Mouse (Mus musculus) heart, adult 2 months (tissue): ENCODE measurements at regions not wholly inside any gene's neighbourhood (a gene's known extent, or its start where the extent isn't known, plus 50 kb on each side); places are given as distances from the start of the nearest gene placed in this dataset.

Source experiments
- DNase-seq, 2 experiments: peaks; one replicate each; pipeline ENCODE4 v3.0.0; 2021
- H3K27ac ChIP-seq: fragments of 200-600 bp; 2 replicates; pipeline ENCODE4 v1.8.1; 2022
- H3K27me3 ChIP-seq: fragments of 200-500 bp; 2 replicates; pipeline ENCODE4 v1.6.1; 2012; ENCODE audit warnings: mild to moderate bottlenecking, low read length, inconsistent platforms, mixed read lengths; ENCODE audit not compliant: control insufficient read depth, insufficient read depth
- H3K36me3 ChIP-seq: fragments of 200-500 bp; 2 replicates; pipeline ENCODE4 v1.6.1; 2012; ENCODE audit warnings: low read length, inconsistent platforms; ENCODE audit not compliant: control insufficient read depth, insufficient read depth
- H3K4me1 ChIP-seq: fragments of 200-500 bp; 2 replicates; pipeline ENCODE4 v1.6.1; 2011; ENCODE audit warnings: low read length; ENCODE audit not compliant: control insufficient read depth, insufficient read depth
- H3K4me3 ChIP-seq: fragments of 200-600 bp; 2 replicates; pipeline ENCODE4 v1.8.1; 2022
- H3K79me2 ChIP-seq: fragments of 200-500 bp; replicated peaks from 2 replicates; pipeline ENCODE4 v1.6.1; 2012; ENCODE audit warnings: mild to moderate bottlenecking, inconsistent platforms, low read length, moderate library complexity, mixed read lengths; ENCODE audit not compliant: control insufficient read depth, insufficient read depth
- H3K9ac ChIP-seq: fragments of 200-500 bp; 2 replicates; pipeline ENCODE4 v1.6.1; 2012; ENCODE audit warnings: low read depth, mild to moderate bottlenecking, control low read depth, inconsistent platforms, low read length, mixed read lengths
- CTCF ChIP-seq: fragments of 200-600 bp; IDR thresholded peaks from 2 replicates; pipeline ENCODE4 v1.8.1; 2022; ENCODE audit warnings: antibody characterized with exemption, mild to moderate bottlenecking, moderate library complexity
- EP300 ChIP-seq: fragments of 200-500 bp; IDR thresholded peaks from 2 replicates; pipeline ENCODE4 v1.6.1; 2011; ENCODE audit warnings: low read depth, low read length, control low read depth; ENCODE audit not compliant: insufficient read depth
- POLR2A ChIP-seq: fragments of 200-500 bp; IDR thresholded peaks from 2 replicates; pipeline ENCODE4 v1.6.1; 2011; ENCODE audit warnings: mild to moderate bottlenecking, low read depth, low read length, control low read depth; ENCODE audit not compliant: insufficient read depth
- WGBS: fragments of 180-500 bp; shearing (Covaris S2); methylation state at CpG from one replicate; pipeline ENCODE4 v1.1.7; 2018; 5-methylcytosine and 5-hydroxymethylcytosine counted together
- intact Hi-C: fragments of 180-260 bp; cut with DNase I; formaldehyde crosslinking; loops from one replicate; pipeline ENCODE4 v1.15.1; 2025

- no peak for DNase-seq
- Histone ChIP-seq H3K79me2 (no peaks in the 10 kb centered on the region), H3K27me3 (no peaks in the 10 kb centered on the region), H3K27ac (no peak overlapping the region), H3K4me1 (no peaks in the 10 kb centered on the region), H3K4me3 (no peak overlapping the region), H3K36me3 (no peaks in the 10 kb centered on the region), H3K9ac (no peak overlapping the region)
- 88% methylated on average over 3 of the region's 3 CpGs for WGBS
- intact Hi-C loops, result no loop called here
- no peak for TF ChIP-seq POLR2A
- no peak for TF ChIP-seq CTCF
- TF ChIP-seq EP300, result no peak
Observed at GRCm38 (mm10) chr1:78050231-78050630, 146.7 kb downstream of the Pax3 start.

- intact Hi-C loops, result no loop called here
- no peaks in the 10 kb centered on the region for H3K79me2 ChIP-seq
- no peak overlapping the region for H3K4me3 ChIP-seq
- H3K27me3 ChIP-seq, result no peaks in the 10 kb centered on the region
- no peaks in the 10 kb centered on the region; the same call in 1 of the 2 replicates for H3K4me1 ChIP-seq
- H3K36me3 ChIP-seq, result no peaks in the 10 kb centered on the region
- DNase-seq, result no peak
- no peak overlapping the region for H3K9ac ChIP-seq
- TF ChIP-seq CTCF, result no peak
- TF ChIP-seq EP300, result no peak
- TF ChIP-seq POLR2A, result no peak
- H3K27ac ChIP-seq, result no peak overlapping the region
- WGBS, result 83% methylated on average over 2 of the region's 2 CpGs
Observed at GRCm38 (mm10) chr1:78032336-78032735, 164.6 kb downstream of the Pax3 start.

- Histone ChIP-seq H3K27me3 (no peaks in the 10 kb centered on the region), H3K27ac (no peak overlapping the region), H3K4me3 (no peak overlapping the region), H3K9ac (no peak overlapping the region), H3K36me3 (no peaks in the 10 kb centered on the region; the same call in 1 of the 2 replicates), H3K79me2 (no peaks in the 10 kb centered on the region), H3K4me1 (no peaks in the 10 kb centered on the region; the same call in 1 of the 2 replicates)
- intact Hi-C loops, result no loop called here
- no peak for TF ChIP-seq CTCF
- no peak for TF ChIP-seq POLR2A
- no peak for TF ChIP-seq EP300
- no peak for DNase-seq
- WGBS, result 51% methylated on average over 6 of the region's 6 CpGs
Observed at GRCm38 (mm10) chr1:78021766-78022165, 175.2 kb downstream of the Pax3 start.

GRCm38 (mm10) chr1:78021014-78021413 lies 175.9 kb downstream of the Pax3 start:
- 47% methylated on average over 6 of the region's 6 CpGs for WGBS
- no peak overlapping the region for H3K4me3 ChIP-seq
- H3K27me3 ChIP-seq, result no peaks in the 10 kb centered on the region
- no peak overlapping the region for H3K9ac ChIP-seq
- H3K36me3 ChIP-seq, result no peaks in the 10 kb centered on the region; the same call in 1 of the 2 replicates
- no peaks in the 10 kb centered on the region; the same call in 1 of the 2 replicates for H3K4me1 ChIP-seq
- no peak for TF ChIP-seq EP300
- TF ChIP-seq CTCF, result no peak
- TF ChIP-seq POLR2A, result no peak
- H3K79me2 ChIP-seq, result no peaks in the 10 kb centered on the region
- H3K27ac ChIP-seq, result no peak overlapping the region
- intact Hi-C loops, result no loop called here
- DNase-seq, result no peak

GRCm38 (mm10) chr1:78017949-78018617 lies 178.9 kb downstream of the Pax3 start:
- DNase-seq, result no peak
- Histone ChIP-seq H3K79me2 (no peaks in the 10 kb centered on the region), H3K4me3 (no peak overlapping the region), H3K27me3 (no peaks in the 10 kb centered on the region), H3K36me3 (no peaks in the 10 kb centered on the region; the same call in 1 of the 2 replicates), H3K4me1 (no peaks in the 10 kb centered on the region; the same call in 1 of the 2 replicates), H3K27ac (no peak overlapping the region), H3K9ac (no peak overlapping the region)
- 65% methylated on average over 6 of the region's 6 CpGs for whole genome bisulfite sequencing
- TF ChIP-seq POLR2A, result no peak
- no peak for TF ChIP-seq CTCF
- no peak for TF ChIP-seq EP300
- intact Hi-C loops, result no loop called here

GRCm38 (mm10) chr1:78016541-78017267 lies 180.2 kb downstream of the Pax3 start:
- Histone ChIP-seq H3K4me1 (no peaks in the 10 kb centered on the region; the same call in 1 of the 2 replicates), H3K36me3 (no peaks in the 10 kb centered on the region; the same call in 1 of the 2 replicates), H3K27me3 (no peaks in the 10 kb centered on the region), H3K9ac (no peak overlapping the region), H3K79me2 (no peaks in the 10 kb centered on the region), H3K27ac (no peak overlapping the region), H3K4me3 (no peak overlapping the region)
- WGBS, result 65% methylated on average over 18 of the region's 18 CpGs
- no peak for DNase-seq
- intact Hi-C loops, result no loop called here
- TF ChIP-seq EP300, result no peak
- no peak for TF ChIP-seq CTCF
- TF ChIP-seq POLR2A, result no peak
